Mouse (Mus musculus) heart, embryonic 16.5 days (tissue): ENCODE measurements around the gene Sbds. TPM values are rescaled to one million over a fixed set of nuclear protein-coding genes. Genes with fewer than 3 reads are reported as not detected.

ENCODE experiments used
- ATAC-seq: fragments of 200-750 bp; cut with Nextera tagmentation; replicated peaks from 2 replicates; pipeline ENCODE4 v1.8.0; 2017; ENCODE audit warnings: moderate number of reproducible peaks; ENCODE audit not compliant: insufficient read depth, low FRiP score; ENCODE audit errors: extremely low read depth
- H3K27ac ChIP-seq: fragments of 300-500 bp; sonication (generic); 2 replicates; pipeline ENCODE4 v1.5.1; 2014; ENCODE audit warnings: mild to moderate bottlenecking, low read length, control low read depth, moderate library complexity
- H3K27me3 ChIP-seq: fragments of 300-500 bp; sonication (generic); 2 replicates; pipeline ENCODE4 v1.6.1; 2014; ENCODE audit warnings: low read length, mixed read lengths; ENCODE audit not compliant: control insufficient read depth, insufficient read depth
- H3K36me3 ChIP-seq: fragments of 300-500 bp; sonication (generic); 2 replicates; pipeline ENCODE4 v1.6.1; 2014; ENCODE audit not compliant: control insufficient read depth, insufficient read depth
- H3K4me1 ChIP-seq: fragments of 300-500 bp; sonication (generic); 2 replicates; pipeline ENCODE4 v1.6.1; 2014; ENCODE audit warnings: low read length, mixed read lengths; ENCODE audit not compliant: control insufficient read depth, insufficient read depth
- H3K4me2 ChIP-seq: fragments of 300-500 bp; sonication (generic); 2 replicates; pipeline ENCODE4 v1.6.1; 2014; ENCODE audit warnings: low read depth, mild to moderate bottlenecking, control low read depth, low read length
- H3K4me3 ChIP-seq: fragments of 300-500 bp; sonication (generic); 2 replicates; pipeline ENCODE4 v1.5.1; 2014; ENCODE audit warnings: mild to moderate bottlenecking, control low read depth, low read length
- H3K9ac ChIP-seq: fragments of 300-500 bp; sonication (generic); 2 replicates; pipeline ENCODE4 v1.6.1; 2014; ENCODE audit warnings: low read length, control low read depth
- H3K9me3 ChIP-seq: fragments of 300-500 bp; sonication (generic); replicated peaks from 2 replicates; pipeline ENCODE4 v1.6.1; 2016; ENCODE audit warnings: low read length; ENCODE audit not compliant: control insufficient read depth
- WGBS: fragments of 180-500 bp; shearing (Covaris S2); extraction: QIAGEN DNeasy Blood & Tissue Kit; methylation state at CpG from one replicate; pipeline ENCODE4 v1.1.7; 2014; 5-methylcytosine and 5-hydroxymethylcytosine counted together
- polyA plus RNA-seq: library from polyadenylated mRNA; unstranded; fragments of >200 nt; fragmentation: Nextera tagmentation; extraction: Ambion mirVana; gene quantifications from 2 replicates; pipeline ENCODE4 v1.2.1, GENCODE M21; 2015

Sbds gene
- polyA plus RNA-seq, 1 experiment from 2014 or later = 65.7 TPM

DNA sequence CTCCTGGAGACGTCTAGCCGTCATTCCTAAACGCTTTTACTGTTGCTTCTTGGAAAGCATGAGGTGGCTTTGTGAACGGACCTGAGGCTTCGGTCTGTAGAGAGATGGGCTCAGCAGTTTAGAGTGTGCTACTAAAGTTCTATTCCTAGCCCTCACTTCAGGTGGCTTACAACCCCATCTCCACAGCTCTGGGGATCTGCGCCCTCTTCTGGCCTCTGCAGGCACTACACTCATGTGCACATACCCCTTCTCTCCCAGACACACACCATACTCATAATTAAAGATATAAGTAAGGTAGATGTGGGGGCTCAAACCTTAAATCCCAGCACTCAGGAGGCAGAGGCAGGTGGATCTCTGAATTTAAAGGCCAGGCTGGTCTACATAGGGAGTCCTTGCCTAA lies 34.9 kb upstream of the Sbds start:
- no peak for ATAC-seq
- Histone ChIP-seq H3K4me1 (no peaks in the 10 kb centered on the region), H3K4me2 (no peak overlapping the region), H3K27me3 (no peaks in the 10 kb centered on the region), H3K9me3 (no peaks in the 10 kb centered on the region), H3K36me3 (peaks cover 15% of the 10 kb centered on the region), H3K4me3 (no peak overlapping the region), H3K9ac (no peak overlapping the region), H3K27ac (no peak overlapping the region)
- 94% methylated on average over 6 of the region's 6 CpGs for WGBS

DNA sequence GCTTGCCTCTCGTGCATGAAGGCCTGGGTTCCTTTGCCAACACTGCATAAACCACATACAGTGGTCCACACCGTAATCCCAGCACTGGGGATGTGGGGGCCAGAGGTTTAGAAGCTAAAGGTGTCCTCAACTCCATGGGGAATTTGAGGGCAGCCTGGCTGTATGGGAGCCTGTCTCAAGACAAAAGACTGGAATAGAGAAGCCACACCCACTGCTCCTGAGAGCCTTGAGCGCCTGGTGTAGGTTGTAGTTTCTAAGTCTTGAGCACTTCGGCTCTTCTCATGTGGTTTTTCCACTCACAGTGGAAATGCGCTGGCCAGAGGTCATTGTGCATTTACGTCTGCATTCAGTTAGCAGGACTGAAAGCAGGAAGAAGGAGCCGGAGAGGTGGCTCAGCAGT lies 32.8 kb upstream of the Sbds start:
- H3K27ac ChIP-seq = no peak overlapping the region
- H3K4me3 ChIP-seq = no peak overlapping the region
- no peak overlapping the region for H3K9ac ChIP-seq
- no peaks in the 10 kb centered on the region for H3K27me3 ChIP-seq
- H3K4me2 ChIP-seq = no peak overlapping the region
- H3K4me1 ChIP-seq = no peaks in the 10 kb centered on the region
- H3K36me3 ChIP-seq = peaks cover 20% of the 10 kb centered on the region
- 91% methylated on average over 7 of the region's 7 CpGs for WGBS
- ATAC-seq = no peak
- 0 out of 2 replicates have a peak, but pooled peaks cover 3% of the 10 kb centered on the region for H3K9me3 ChIP-seq

DNA sequence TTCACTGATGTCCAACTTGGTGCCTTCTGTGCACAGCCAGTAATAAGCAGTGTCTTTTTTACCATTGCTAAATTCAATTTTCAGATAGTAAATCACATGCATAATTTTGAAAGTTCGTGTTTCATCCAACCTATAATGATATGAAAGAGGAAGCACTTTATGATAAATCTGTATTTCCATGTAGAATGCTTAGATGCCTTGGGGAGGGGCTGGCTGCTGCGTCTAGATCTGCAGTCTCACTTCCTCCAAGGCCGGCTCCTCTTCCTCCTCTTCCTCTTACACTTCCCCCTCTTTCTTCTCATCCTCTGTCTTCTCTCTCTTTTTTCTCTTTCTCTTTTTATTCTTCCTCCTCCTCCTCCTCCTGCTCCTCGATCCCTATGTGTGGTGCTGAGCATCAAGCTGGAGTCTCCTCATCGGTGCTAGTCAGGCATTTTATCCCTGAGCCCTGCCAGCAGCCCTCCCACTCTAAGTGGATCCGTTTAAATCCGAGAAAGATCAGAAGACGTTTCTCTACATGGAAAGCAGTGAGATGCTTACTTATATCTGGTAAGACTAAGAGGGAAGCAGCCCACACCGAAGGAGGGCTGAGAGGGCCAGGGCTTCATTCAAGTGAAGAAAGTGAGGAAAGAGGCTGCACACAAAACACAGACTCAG lies 27.9 kb upstream of the Sbds start:
- ATAC-seq = no peak
- 0 out of 2 replicates have a peak, but pooled peaks cover 3% of the 10 kb centered on the region for H3K9me3 ChIP-seq
- peaks cover 34% of the 10 kb centered on the region for H3K36me3 ChIP-seq

DNA sequence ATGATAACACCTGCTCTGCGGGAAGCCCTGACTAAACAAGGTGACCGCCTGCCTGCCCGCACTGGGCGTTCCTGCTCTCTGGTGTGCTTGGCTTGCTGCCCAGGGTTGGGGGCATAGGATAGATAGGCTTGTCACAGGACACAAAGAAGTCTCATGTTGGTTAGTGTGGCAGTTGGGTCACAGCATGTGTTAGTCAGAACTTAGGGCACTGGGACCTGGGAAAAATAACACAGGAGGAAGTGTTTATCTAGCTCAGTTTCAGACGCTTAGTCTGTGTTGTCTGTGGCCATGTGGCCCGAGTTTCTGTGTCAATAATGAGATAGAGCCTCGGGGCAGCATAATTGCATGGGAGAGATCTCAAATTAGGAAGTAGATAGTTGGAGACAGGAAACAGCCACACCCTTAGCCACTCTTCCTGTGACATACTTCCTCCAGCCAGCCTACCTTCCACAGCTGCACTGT lies 22.7 kb upstream of the Sbds start:
- Histone ChIP-seq H3K36me3 (peaks cover 31% of the 10 kb centered on the region), H3K27me3 (no peaks in the 10 kb centered on the region), H3K4me3 (no peak overlapping the region), H3K9me3 (no peaks in the 10 kb centered on the region), H3K4me1 (no peaks in the 10 kb centered on the region), H3K27ac (no peak overlapping the region), H3K4me2 (no peak overlapping the region), H3K9ac (no peak overlapping the region)
- ATAC-seq = no peak; the same call in 1 of the 2 replicates
- 45% methylated on average over 7 of the region's 7 CpGs for WGBS

More for the DNA sequence above, 27.9 kb upstream of the Sbds start:
- 95% methylated on average over 9 of the region's 9 CpGs for WGBS
- H3K27me3 ChIP-seq = no peaks in the 10 kb centered on the region
- no peak overlapping the region for H3K4me3 ChIP-seq
- no peaks in the 10 kb centered on the region for H3K4me1 ChIP-seq
- H3K9ac ChIP-seq = no peak overlapping the region
- H3K27ac ChIP-seq = no peak overlapping the region
- no peak overlapping the region for H3K4me2 ChIP-seq

DNA sequence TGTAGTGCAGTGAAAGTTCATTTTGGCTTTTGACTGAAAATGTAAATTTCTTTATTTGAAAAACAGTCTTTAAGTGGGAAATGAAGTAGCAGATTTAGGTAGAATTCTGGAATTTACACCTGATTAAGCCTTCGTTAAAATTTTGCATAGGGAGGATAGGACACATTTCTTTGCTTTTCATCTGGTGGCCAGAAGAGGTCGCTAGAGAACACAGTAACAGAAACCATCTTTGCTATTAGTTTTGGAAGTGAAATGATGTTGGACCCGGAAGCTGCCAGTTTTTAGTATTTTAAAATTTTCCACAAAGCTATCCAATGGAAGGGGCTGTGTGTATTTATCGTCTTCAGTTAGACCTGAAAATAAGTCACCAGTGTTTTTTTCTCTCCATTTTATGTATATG lies 20.2 kb upstream of the Sbds start:
- no peak overlapping the region for H3K4me3 ChIP-seq
- no peak overlapping the region for H3K4me2 ChIP-seq
- no peak for ATAC-seq
- 45% methylated on average over 4 of the region's 4 CpGs for WGBS
- no peaks in the 10 kb centered on the region for H3K27me3 ChIP-seq
- no peak overlapping the region for H3K27ac ChIP-seq
- H3K4me1 ChIP-seq = no peaks in the 10 kb centered on the region
- H3K36me3 ChIP-seq = peaks cover 26% of the 10 kb centered on the region
- H3K9ac ChIP-seq = no peak overlapping the region
- no peaks in the 10 kb centered on the region for H3K9me3 ChIP-seq

DNA sequence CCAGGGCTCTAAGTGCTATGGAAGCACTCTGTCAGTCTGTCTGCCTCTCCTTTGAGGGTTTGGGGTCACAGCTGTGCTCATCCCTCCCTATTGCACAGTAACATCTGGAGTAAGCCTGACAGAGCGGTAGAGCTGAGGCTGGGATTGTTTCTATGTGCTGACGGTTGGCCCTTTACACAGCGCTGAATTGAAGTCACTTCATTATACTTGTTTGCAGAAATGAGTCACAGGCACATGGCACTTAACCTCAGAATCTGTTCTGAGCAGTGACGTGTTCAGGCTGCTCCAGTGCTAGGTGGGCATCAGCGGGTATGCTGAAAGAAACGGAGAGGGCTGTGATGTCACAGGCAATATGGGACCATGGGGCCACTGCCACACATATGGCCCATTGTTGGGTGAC lies 17.7 kb upstream of the Sbds start:
- Histone ChIP-seq H3K4me2 (no peak overlapping the region), H3K27me3 (no peaks in the 10 kb centered on the region), H3K4me3 (no peak overlapping the region), H3K9me3 (no peaks in the 10 kb centered on the region), H3K27ac (no peak overlapping the region), H3K4me1 (no peaks in the 10 kb centered on the region), H3K9ac (no peak overlapping the region), H3K36me3 (peaks cover 16% of the 10 kb centered on the region)
- ATAC-seq = no peak
- WGBS = 92% methylated on average over 6 of the region's 6 CpGs

DNA sequence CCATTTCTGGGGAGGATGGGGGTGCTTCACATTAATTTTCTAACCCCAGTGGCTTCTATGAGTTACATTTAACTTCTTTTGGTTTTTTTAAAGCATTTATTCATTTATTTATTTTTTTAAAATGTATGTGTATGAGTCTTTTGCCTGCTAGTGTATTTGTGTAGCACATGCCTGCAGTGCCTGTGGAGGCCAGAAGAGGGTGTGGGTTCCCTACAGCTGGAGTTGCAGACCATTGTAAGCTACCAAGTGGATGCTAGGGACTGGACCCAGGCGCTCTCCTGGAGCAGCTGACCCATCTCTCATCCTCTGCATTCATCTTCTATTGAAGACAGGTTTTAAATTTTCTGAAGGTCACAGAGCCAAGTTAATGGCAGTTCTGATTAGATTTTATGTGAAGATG lies 17.0 kb upstream of the Sbds start:
- Histone ChIP-seq H3K36me3 (peaks cover 21% of the 10 kb centered on the region), H3K4me2 (no peak overlapping the region), H3K27ac (no peak overlapping the region), H3K9ac (no peak overlapping the region), H3K9me3 (no peaks in the 10 kb centered on the region), H3K27me3 (no peaks in the 10 kb centered on the region), H3K4me3 (no peak overlapping the region), H3K4me1 (no peaks in the 10 kb centered on the region)
- ATAC-seq = no peak
- WGBS = 95% methylated on average over 1 of the region's 1 CpGs

DNA sequence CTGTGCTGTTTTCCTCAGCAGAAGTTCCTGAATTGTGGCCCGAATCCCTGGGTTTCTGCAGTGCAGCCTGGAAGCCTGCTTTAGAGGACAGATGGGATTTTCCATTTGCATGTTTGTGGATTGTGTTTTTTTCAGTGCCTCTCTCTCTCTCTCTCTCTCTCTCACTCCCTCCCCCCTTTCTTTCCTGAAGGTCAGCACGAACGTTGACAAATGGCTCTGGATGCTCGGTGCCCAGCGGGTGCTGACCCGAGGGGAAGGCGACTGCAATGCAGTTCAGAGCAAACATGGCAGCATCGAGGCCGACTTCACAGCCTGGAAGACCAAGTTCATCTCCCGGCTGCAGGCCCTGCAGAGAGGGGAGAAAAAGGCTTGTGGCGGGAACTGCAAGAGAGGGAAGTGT lies 13.6 kb upstream of the Sbds start:
- ATAC-seq = no peak
- no peak overlapping the region for H3K27ac ChIP-seq
- H3K4me2 ChIP-seq = no peak overlapping the region
- no peak overlapping the region for H3K9ac ChIP-seq
- H3K4me3 ChIP-seq = no peak overlapping the region
- H3K36me3 ChIP-seq = peaks cover 25% of the 10 kb centered on the region
- no peaks in the 10 kb centered on the region for H3K27me3 ChIP-seq
- H3K4me1 ChIP-seq = no peaks in the 10 kb centered on the region
- H3K9me3 ChIP-seq = no peaks in the 10 kb centered on the region
- 76% methylated on average over 11 of the region's 11 CpGs for WGBS

DNA sequence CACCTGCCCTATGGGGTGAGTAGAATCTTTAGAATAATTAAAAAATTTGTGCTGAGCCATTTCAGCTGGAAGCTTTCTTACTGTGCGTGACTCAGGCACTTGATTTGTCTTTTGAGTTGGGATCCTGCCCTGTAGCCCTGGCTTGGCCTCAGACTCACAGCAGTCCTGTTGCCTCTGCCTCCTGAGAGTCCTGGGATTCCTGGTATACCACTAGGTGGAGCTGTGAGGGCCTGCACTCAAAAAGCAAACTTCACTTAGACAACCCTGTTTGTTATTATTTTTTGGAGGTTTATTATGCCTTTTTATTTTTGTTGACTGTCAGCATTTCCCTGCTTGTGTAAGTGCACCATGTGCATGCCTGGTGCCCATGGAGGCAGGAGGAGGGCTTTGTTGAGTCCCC lies 12.0 kb upstream of the Sbds start:
- H3K36me3 ChIP-seq = peaks cover 20% of the 10 kb centered on the region
- H3K27ac ChIP-seq = no peak overlapping the region
- no peak overlapping the region for H3K4me2 ChIP-seq
- 87% methylated on average over 1 of the region's 1 CpGs for WGBS
- H3K4me3 ChIP-seq = no peak overlapping the region
- ATAC-seq = no peak
- no peak overlapping the region for H3K9ac ChIP-seq
- no peaks in the 10 kb centered on the region for H3K27me3 ChIP-seq
- no peaks in the 10 kb centered on the region for H3K9me3 ChIP-seq
- H3K4me1 ChIP-seq = no peaks in the 10 kb centered on the region
